Mouse (Mus musculus) gastrocnemius, postnatal 14 days (tissue): ENCODE data around the gene Enoph1. TPM values are rescaled to one million over a fixed set of nuclear protein-coding genes. Genes with fewer than 3 reads are reported as not detected.

Experiments
- DNase-seq: peaks from one replicate; pipeline ENCODE4 v3.0.0; 2021; ENCODE audit warnings: mixed read lengths
- intact Hi-C: fragments of 180-260 bp; cut with DNase I; formaldehyde crosslinking; loops from one replicate; pipeline ENCODE4 v1.15.1; 2025; ENCODE audit warnings: low total_unique reads
- total RNA-seq, 2 experiments: library from RNA; stranded (reverse); gene quantifications; 2 replicates each; pipeline ENCODE4 v1.2.3; 2021

Enoph1 gene
- total RNA-seq, 2 experiments from 2014 or later: 6.2 to 6.9 TPM

DNA sequence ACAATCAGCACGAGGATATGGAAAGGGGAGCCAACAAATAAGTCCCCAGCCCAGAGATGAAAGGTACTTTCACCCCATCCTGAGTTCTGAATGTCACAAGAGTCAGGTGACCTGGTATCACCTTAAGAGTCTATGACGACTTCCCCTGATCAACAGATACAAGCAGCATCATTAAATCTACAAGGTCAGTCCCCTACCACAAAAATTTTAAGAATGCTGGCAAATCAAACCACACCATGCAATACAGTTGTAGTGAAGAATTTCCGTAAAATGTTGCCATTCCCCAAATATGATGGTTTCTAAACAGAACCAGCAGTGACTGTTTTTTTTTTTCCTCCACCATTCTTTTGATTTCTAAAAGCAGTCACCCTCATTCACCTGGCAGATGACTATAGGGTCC lies 70.8 kb downstream of the Enoph1 start:
- intact Hi-C loops: no loop called here

DNA sequence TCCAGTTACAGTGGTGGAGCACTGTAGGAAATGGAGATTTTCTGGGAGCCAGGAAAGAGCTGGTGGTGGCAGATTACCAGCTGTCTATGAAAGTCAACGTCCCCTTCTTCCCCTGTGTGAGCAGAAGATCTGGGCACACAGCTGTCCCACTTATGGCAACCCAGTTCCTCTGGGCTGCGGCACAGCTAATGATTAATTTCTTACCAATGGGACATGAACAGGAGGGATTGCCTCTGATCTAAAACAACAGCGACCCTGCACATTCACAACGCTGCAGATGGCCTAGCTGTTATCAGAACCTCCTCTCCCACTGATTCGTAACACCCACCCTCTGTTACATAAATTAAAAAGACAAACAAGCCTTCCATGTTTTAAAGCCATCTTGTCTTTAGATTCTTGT lies 73.6 kb downstream of the Enoph1 start:
- no peak for DNase-seq
- intact Hi-C loops: no loop called here

More for the DNA sequence above, 70.8 kb downstream of the Enoph1 start:
- DNase-seq: no peak

Other genes with a start within 250 kb of the Enoph1 start
- not detected for gene Vamp9, start 133.7 kb upstream of the Enoph1 start, total RNA-seq
- gene Hnrnpd, start 61.0 kb upstream of the Enoph1 start, total RNA-seq: 10 to 100 TPM; 74.9 to 93.6 TPM
- gene 4930524J08Rik, start 60.9 kb upstream of the Enoph1 start, total RNA-seq: under 1 TPM; 0.55 to 0.64 TPM
- gene Hnrnpdl, start 321 bp upstream of the Enoph1 start, total RNA-seq: 10 to 100 TPM; 56.1 to 60.2 TPM
- gene Tmem150c, start 119.8 kb downstream of the Enoph1 start, total RNA-seq: 1 to 10 TPM; 3.6 to 4.1 TPM